Mouse (Mus musculus): Measurements from ENCODE around the gene B230104I21Rik. TPM values are rescaled to one million over a fixed set of nuclear protein-coding genes. Genes with fewer than 3 reads are reported as not detected.

Gene B230104I21Rik
- polyA plus RNA-seq, 1 experiment from 2014 or later, result not detected

GRCm38 (mm10) chr4:154358816-154359215, 22.9 kb downstream of the B230104I21Rik start:
- H3K27ac ChIP-seq (ENCODE audit: low read depth, low read length), result no peak overlapping the region
- no peak overlapping the region for H3K4me3 ChIP-seq (ENCODE audit: low read depth, low read length)
- H3K4me1 ChIP-seq (replicated peaks; ENCODE audit: control insufficient read depth, insufficient read depth, low read length), result peaks cover 6% of the 10 kb centered on the region; the same call in 1 of the 2 replicates
- H3K36me3 ChIP-seq (ENCODE audit: control insufficient read depth, insufficient read depth, low read length), result no peaks in the 10 kb centered on the region
- DNase-seq (ENCODE audit: low spot score), result no peak
- no peaks in the 10 kb centered on the region for H3K27me3 ChIP-seq (ENCODE audit: control insufficient read depth, insufficient read depth, low read length)
- no peak for ATAC-seq (replicated peaks; ENCODE audit: low FRiP score)
- H3K4me2 ChIP-seq (ENCODE audit: low read depth, low read length, severe bottlenecking), result no peak overlapping the region
- no peak overlapping the region for H3K9ac ChIP-seq (ENCODE audit: low read length)
- WGBS, result 53% methylated on average over 11 of the region's 11 CpGs
- H3K9me3 ChIP-seq (ENCODE audit: control insufficient read depth, low read length), result no peaks in the 10 kb centered on the region

- H3K4me3 ChIP-seq (ENCODE audit: low read depth, low read length), result no peak overlapping the region
- 75% methylated on average over 9 of the region's 9 CpGs for WGBS
- no peak overlapping the region for H3K9ac ChIP-seq (ENCODE audit: low read length)
- H3K36me3 ChIP-seq (ENCODE audit: control insufficient read depth, insufficient read depth, low read length), result no peaks in the 10 kb centered on the region
- H3K27me3 ChIP-seq (ENCODE audit: control insufficient read depth, insufficient read depth, low read length), result no peaks in the 10 kb centered on the region
- ATAC-seq (replicated peaks; ENCODE audit: low FRiP score) (no peak), DNase-seq (ENCODE audit: low spot score) (no peak)
- no peaks in the 10 kb centered on the region for H3K9me3 ChIP-seq (ENCODE audit: control insufficient read depth, low read length)
- peaks cover 6% of the 10 kb centered on the region; the same call in 1 of the 2 replicates for H3K4me1 ChIP-seq (replicated peaks; ENCODE audit: control insufficient read depth, insufficient read depth, low read length)
- H3K4me2 ChIP-seq (ENCODE audit: low read depth, low read length, severe bottlenecking), result no peak overlapping the region
- no peak overlapping the region for H3K27ac ChIP-seq (ENCODE audit: low read depth, low read length)
Observed at GRCm38 (mm10) chr4:154359762-154360300, 23.9 kb downstream of the B230104I21Rik start.

- Histone ChIP-seq H3K4me2 (ENCODE audit: low read depth, low read length, severe bottlenecking) (no peak overlapping the region), H3K9ac (ENCODE audit: low read length) (no peak overlapping the region), H3K4me1 (replicated peaks; ENCODE audit: control insufficient read depth, insufficient read depth, low read length) (peaks cover 6% of the 10 kb centered on the region; the same call in 1 of the 2 replicates), H3K27me3 (ENCODE audit: control insufficient read depth, insufficient read depth, low read length) (no peaks in the 10 kb centered on the region), H3K9me3 (ENCODE audit: control insufficient read depth, low read length) (no peaks in the 10 kb centered on the region), H3K36me3 (ENCODE audit: control insufficient read depth, insufficient read depth, low read length) (no peaks in the 10 kb centered on the region), H3K4me3 (ENCODE audit: low read depth, low read length) (no peak overlapping the region), H3K27ac (ENCODE audit: low read depth, low read length) (no peak overlapping the region)
- 86% methylated on average over 6 of the region's 7 CpGs for WGBS
- no peak for DNase-seq (ENCODE audit: low spot score)
- ATAC-seq (replicated peaks; ENCODE audit: low FRiP score), result no peak
Observed at GRCm38 (mm10) chr4:154360441-154360840, 24.5 kb downstream of the B230104I21Rik start.

GRCm38 (mm10) chr4:154360850-154361249, 24.9 kb downstream of the B230104I21Rik start:
- Histone ChIP-seq H3K27me3 (ENCODE audit: control insufficient read depth, insufficient read depth, low read length) (no peaks in the 10 kb centered on the region), H3K4me3 (ENCODE audit: low read depth, low read length) (no peak overlapping the region), H3K27ac (ENCODE audit: low read depth, low read length) (no peak overlapping the region), H3K4me1 (replicated peaks; ENCODE audit: control insufficient read depth, insufficient read depth, low read length) (peaks cover 6% of the 10 kb centered on the region; the same call in 1 of the 2 replicates), H3K9ac (ENCODE audit: low read length) (no peak overlapping the region), H3K9me3 (ENCODE audit: control insufficient read depth, low read length) (no peaks in the 10 kb centered on the region), H3K4me2 (ENCODE audit: low read depth, low read length, severe bottlenecking) (no peak overlapping the region), H3K36me3 (ENCODE audit: control insufficient read depth, insufficient read depth, low read length) (no peaks in the 10 kb centered on the region; the same call in 1 of the 2 replicates)
- ATAC-seq (replicated peaks; ENCODE audit: low FRiP score) (no peak), DNase-seq (ENCODE audit: low spot score) (no peak)
- WGBS, result 72% methylated on average over 3 of the region's 3 CpGs

- no peak for DNase-seq (ENCODE audit: low spot score)
- peaks cover 6% of the 10 kb centered on the region; the same call in 1 of the 2 replicates for H3K4me1 ChIP-seq (replicated peaks; ENCODE audit: control insufficient read depth, insufficient read depth, low read length)
- no peaks in the 10 kb centered on the region; the same call in 1 of the 2 replicates for H3K36me3 ChIP-seq (ENCODE audit: control insufficient read depth, insufficient read depth, low read length)
- no peak overlapping the region for H3K4me2 ChIP-seq (ENCODE audit: low read depth, low read length, severe bottlenecking)
- no peak overlapping the region for H3K4me3 ChIP-seq (ENCODE audit: low read depth, low read length)
- no peaks in the 10 kb centered on the region for H3K27me3 ChIP-seq (ENCODE audit: control insufficient read depth, insufficient read depth, low read length)
- H3K9me3 ChIP-seq (ENCODE audit: control insufficient read depth, low read length), result no peaks in the 10 kb centered on the region
- no peak for ATAC-seq (replicated peaks; ENCODE audit: low FRiP score)
- H3K9ac ChIP-seq (ENCODE audit: low read length), result no peak overlapping the region
- WGBS, result 91% methylated on average over 2 of the region's 2 CpGs
- no peak overlapping the region for H3K27ac ChIP-seq (ENCODE audit: low read depth, low read length)
Observed at GRCm38 (mm10) chr4:154364752-154365151, 28.8 kb downstream of the B230104I21Rik start.

GRCm38 (mm10) chr4:154366836-154367235, 30.9 kb downstream of the B230104I21Rik start:
- H3K4me3 ChIP-seq (ENCODE audit: low read depth, low read length), result no peak overlapping the region
- H3K27ac ChIP-seq (ENCODE audit: low read depth, low read length), result no peak overlapping the region
- DNase-seq (ENCODE audit: low spot score) (no peak), ATAC-seq (replicated peaks; ENCODE audit: low FRiP score) (no peak)
- H3K9ac ChIP-seq (ENCODE audit: low read length), result no peak overlapping the region
- WGBS, result 76% methylated on average over 6 of the region's 6 CpGs
- H3K27me3 ChIP-seq (ENCODE audit: control insufficient read depth, insufficient read depth, low read length), result no peaks in the 10 kb centered on the region
- 0 out of 2 replicates have a peak, but pooled peaks cover 2% of the 10 kb centered on the region for H3K4me1 ChIP-seq (replicated peaks; ENCODE audit: control insufficient read depth, insufficient read depth, low read length)
- no peaks in the 10 kb centered on the region; the same call in 1 of the 2 replicates for H3K36me3 ChIP-seq (ENCODE audit: control insufficient read depth, insufficient read depth, low read length)
- no peak overlapping the region for H3K4me2 ChIP-seq (ENCODE audit: low read depth, low read length, severe bottlenecking)
- H3K9me3 ChIP-seq (ENCODE audit: control insufficient read depth, low read length), result no peaks in the 10 kb centered on the region

GRCm38 (mm10) chr4:154369089-154369488, 33.2 kb downstream of the B230104I21Rik start:
- Histone ChIP-seq H3K4me1 (replicated peaks; ENCODE audit: control insufficient read depth, insufficient read depth, low read length) (0 out of 2 replicates have a peak, but pooled peaks cover 2% of the 10 kb centered on the region), H3K9me3 (ENCODE audit: control insufficient read depth, low read length) (no peaks in the 10 kb centered on the region), H3K4me2 (ENCODE audit: low read depth, low read length, severe bottlenecking) (no peak overlapping the region), H3K27ac (ENCODE audit: low read depth, low read length) (no peak overlapping the region), H3K9ac (ENCODE audit: low read length) (no peak overlapping the region), H3K27me3 (ENCODE audit: control insufficient read depth, insufficient read depth, low read length) (no peaks in the 10 kb centered on the region), H3K4me3 (ENCODE audit: low read depth, low read length) (no peak overlapping the region), H3K36me3 (ENCODE audit: control insufficient read depth, insufficient read depth, low read length) (no peaks in the 10 kb centered on the region; the same call in 1 of the 2 replicates)
- DNase-seq (ENCODE audit: low spot score), result no peak
- 77% methylated on average over 5 of the region's 5 CpGs for whole genome bisulfite sequencing
- no peak for ATAC-seq (replicated peaks; ENCODE audit: low FRiP score)

- Histone ChIP-seq H3K4me1 (replicated peaks; ENCODE audit: control insufficient read depth, insufficient read depth, low read length) (0 out of 2 replicates have a peak, but pooled peaks cover 2% of the 10 kb centered on the region), H3K9me3 (ENCODE audit: control insufficient read depth, low read length) (no peaks in the 10 kb centered on the region), H3K36me3 (ENCODE audit: control insufficient read depth, insufficient read depth, low read length) (no peaks in the 10 kb centered on the region; the same call in 1 of the 2 replicates), H3K9ac (ENCODE audit: low read length) (no peak overlapping the region), H3K27me3 (ENCODE audit: control insufficient read depth, insufficient read depth, low read length) (no peaks in the 10 kb centered on the region), H3K4me3 (ENCODE audit: low read depth, low read length) (no peak overlapping the region), H3K4me2 (ENCODE audit: low read depth, low read length, severe bottlenecking) (no peak overlapping the region), H3K27ac (ENCODE audit: low read depth, low read length) (no peak overlapping the region)
- no peak for ATAC-seq (replicated peaks; ENCODE audit: low FRiP score)
- 85% methylated on average over 8 of the region's 8 CpGs for WGBS
- DNase-seq (ENCODE audit: low spot score), result no peak
Observed at GRCm38 (mm10) chr4:154370841-154371240, 34.9 kb downstream of the B230104I21Rik start.

Data from forebrain, embryonic 11.5 days (tissue).